Mouse (Mus musculus): Measurements from ENCODE around the gene Nup98. TPM values are rescaled to one million over a fixed set of nuclear protein-coding genes. Genes with fewer than 3 reads are reported as not detected.
A peak's percentile ranks its signal among the peaks of the same experiment; 100 is the strongest.

The Nup98 gene
- total RNA-seq (2021), result 10 to 100 TPM; 47.8 to 84.4 TPM
- polyA plus RNA-seq (2012; rRNA removed), result 10.1 and 13.5 TPM in 2 replicates
- long read RNA-seq, full-length matches to known transcripts, result 3 of 6 reads
- long read RNA-seq, partial matches to known transcripts, result 1 of 6 reads
- long read RNA-seq, other reads (novel, unspliced or antisense), result 2 of 6 reads

- peak; percentile 99 for DNase-seq
Measured at GRCm38 (mm10) chr7:102209756-102210721, at the start of gene Nup98, which contains the start of gene Pgap2. Gene Nup98, minus strand, starts transcription at chr7:102210176. Gene Pgap2, plus strand, starts transcription at chr7:102210208.

- no peak for DNase-seq
Measured at GRCm38 (mm10) chr7:102258753-102259152, 48.8 kb upstream of the Nup98 start.

- peak; percentile 68 for DNase-seq
Measured at GRCm38 (mm10) chr7:102258189-102258588, 48.2 kb upstream of the Nup98 start.

GRCm38 (mm10) chr7:102256636-102257035, 46.7 kb upstream of the Nup98 start:
- DNase-seq, result no peak

- DNase-seq, result no peak
Measured at GRCm38 (mm10) chr7:102255954-102256353, 46.0 kb upstream of the Nup98 start, which contains the start of gene Rhog. Gene Rhog, minus strand, starts transcription at chr7:102256054.

- DNase-seq, result no peak
Measured at GRCm38 (mm10) chr7:102253631-102254030, 43.7 kb upstream of the Nup98 start.

- peak; percentile 96 for DNase-seq
Measured at GRCm38 (mm10) chr7:102250631-102251214, 40.7 kb upstream of the Nup98 start.

- peak; percentile 89 for DNase-seq
Measured at GRCm38 (mm10) chr7:102249896-102250630, 40.1 kb upstream of the Nup98 start.

GRCm38 (mm10) chr7:102249531-102249895, 39.5 kb upstream of the Nup98 start:
- no peak for DNase-seq

- DNase-seq, result no peak
Measured at GRCm38 (mm10) chr7:102248691-102249404, 38.9 kb upstream of the Nup98 start.

- DNase-seq, result no peak
Measured at GRCm38 (mm10) chr7:102246956-102247797, 37.2 kb upstream of the Nup98 start.

- no peak for DNase-seq
Measured at GRCm38 (mm10) chr7:102246265-102246664, 36.3 kb upstream of the Nup98 start.

- DNase-seq, result no peak
Measured at GRCm38 (mm10) chr7:102245775-102246174, 35.8 kb upstream of the Nup98 start.

- DNase-seq, result no peak
Measured at GRCm38 (mm10) chr7:102244782-102245535, 35.0 kb upstream of the Nup98 start.

- DNase-seq, result peak; percentile 48
Measured at GRCm38 (mm10) chr7:102243870-102244269, 33.9 kb upstream of the Nup98 start.

- no peak for DNase-seq
Measured at GRCm38 (mm10) chr7:102242917-102243316, 32.9 kb upstream of the Nup98 start.

GRCm38 (mm10) chr7:102242371-102242770, 32.4 kb upstream of the Nup98 start:
- DNase-seq, result no peak

- DNase-seq, result no peak
Measured at GRCm38 (mm10) chr7:102239591-102239990, 29.6 kb upstream of the Nup98 start.

GRCm38 (mm10) chr7:102238686-102239286, 28.8 kb upstream of the Nup98 start:
- DNase-seq, result no peak
